Mouse (Mus musculus) kidney, adult 9 months (tissue): ENCODE results near the gene 6430548M08Rik.
A peak's percentile ranks its signal among the peaks of the same experiment; 100 is the strongest.

Experiments
- DNase-seq: peaks from one replicate; pipeline ENCODE4 v3.0.0; 2022

The 6430548M08Rik gene

DNA sequence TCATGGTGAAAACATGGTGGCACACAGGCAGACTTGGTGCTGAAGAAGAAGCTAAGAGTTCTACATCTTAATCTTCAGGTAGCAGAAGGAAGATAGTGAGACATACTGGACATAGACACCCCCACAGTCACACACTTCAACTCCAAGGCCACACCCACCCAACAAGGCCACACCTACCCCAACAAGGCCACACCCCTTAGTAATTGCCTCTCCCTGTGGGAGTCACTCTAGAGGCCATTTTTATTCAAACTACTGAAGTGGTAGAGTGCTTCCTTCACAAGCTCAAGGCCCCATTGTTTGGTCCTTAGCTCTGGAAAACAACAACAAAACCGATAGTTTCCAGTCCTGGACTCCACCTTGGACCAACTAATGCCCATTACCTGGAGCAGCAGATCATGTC lies 32.1 kb downstream of the 6430548M08Rik start:
- DNase-seq: no peak

DNA sequence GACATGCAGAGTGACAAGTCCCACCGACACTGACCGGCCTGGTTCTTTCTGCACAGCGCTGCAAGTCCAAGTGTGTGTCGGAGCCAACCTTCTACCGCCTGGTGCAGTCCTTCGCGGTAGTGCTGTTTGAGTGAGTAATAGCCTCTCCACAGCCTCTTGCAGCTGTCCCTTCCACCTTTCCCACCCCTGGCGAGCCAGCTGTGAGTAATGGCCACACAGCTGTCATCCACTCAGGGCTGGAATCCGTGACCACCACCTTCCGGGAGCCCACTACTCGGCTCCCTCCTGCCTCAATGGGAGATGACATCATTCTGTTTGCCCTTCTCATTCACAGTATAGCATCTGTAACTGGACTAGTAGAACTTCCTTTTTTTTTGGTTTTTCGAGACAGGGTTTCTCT lies 36.1 kb downstream of the 6430548M08Rik start:
- no peak for DNase-seq

DNA sequence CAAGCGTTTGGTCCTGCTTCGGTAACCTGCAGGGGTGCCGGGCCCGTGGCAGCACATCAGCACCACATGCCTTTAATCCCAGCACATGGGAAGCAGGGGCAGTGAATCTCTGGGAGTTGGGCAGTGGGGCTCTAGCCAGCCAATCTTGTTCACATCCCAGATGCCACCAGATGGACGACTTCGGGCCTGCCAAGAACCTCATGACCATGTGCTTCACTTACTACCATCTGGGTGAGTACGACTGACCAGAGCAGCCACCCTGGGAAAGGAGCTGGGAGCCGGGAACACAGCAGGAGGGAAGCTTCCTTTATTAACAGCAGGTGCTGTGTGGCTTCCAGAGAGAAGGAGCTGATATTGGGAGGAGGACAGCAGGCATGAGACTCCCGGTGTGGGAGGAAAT lies 37.2 kb downstream of the 6430548M08Rik start:
- DNase-seq: no peak

DNA sequence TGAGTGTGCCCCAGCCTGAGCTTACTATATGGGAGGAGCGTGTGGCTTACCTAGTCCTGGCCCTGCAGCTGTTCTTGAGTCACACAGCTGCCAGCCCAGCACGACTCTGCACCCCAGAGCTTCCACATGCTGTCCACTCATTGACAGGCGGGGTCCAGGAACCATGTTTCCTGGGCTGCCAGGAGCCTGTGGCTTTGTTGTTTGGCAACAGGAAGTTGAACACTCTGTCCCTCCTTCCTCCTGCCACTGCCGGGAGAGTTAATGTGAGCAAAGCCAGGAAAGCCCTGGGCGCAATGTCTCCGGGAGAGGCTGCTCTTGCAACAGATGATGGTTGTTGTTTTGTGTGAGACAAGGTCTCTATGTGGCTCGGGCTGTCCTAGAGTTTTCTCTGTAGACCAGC lies 38.7 kb downstream of the 6430548M08Rik start:
- no peak for DNase-seq

DNA sequence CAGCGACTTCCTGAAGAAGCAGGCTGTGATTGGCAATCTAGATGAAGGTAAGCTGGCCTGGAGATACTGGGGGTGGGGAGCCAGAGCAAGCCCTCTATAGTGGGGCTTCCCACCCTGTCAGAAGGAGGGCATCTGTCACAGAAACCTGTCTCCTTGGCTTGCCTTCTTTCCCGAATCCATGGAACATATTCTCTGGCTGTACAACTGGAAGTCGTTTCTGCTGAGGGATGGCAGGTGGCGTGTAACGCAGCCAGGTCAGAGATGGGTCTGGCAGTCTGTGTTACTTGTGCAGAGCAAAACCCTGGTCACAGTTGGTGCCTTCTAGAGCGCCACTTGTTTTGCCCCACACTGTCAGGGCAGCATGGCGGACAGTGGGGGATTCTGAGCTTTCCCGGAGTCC lies 46.4 kb downstream of the 6430548M08Rik start:
- DNase-seq: no peak

DNA sequence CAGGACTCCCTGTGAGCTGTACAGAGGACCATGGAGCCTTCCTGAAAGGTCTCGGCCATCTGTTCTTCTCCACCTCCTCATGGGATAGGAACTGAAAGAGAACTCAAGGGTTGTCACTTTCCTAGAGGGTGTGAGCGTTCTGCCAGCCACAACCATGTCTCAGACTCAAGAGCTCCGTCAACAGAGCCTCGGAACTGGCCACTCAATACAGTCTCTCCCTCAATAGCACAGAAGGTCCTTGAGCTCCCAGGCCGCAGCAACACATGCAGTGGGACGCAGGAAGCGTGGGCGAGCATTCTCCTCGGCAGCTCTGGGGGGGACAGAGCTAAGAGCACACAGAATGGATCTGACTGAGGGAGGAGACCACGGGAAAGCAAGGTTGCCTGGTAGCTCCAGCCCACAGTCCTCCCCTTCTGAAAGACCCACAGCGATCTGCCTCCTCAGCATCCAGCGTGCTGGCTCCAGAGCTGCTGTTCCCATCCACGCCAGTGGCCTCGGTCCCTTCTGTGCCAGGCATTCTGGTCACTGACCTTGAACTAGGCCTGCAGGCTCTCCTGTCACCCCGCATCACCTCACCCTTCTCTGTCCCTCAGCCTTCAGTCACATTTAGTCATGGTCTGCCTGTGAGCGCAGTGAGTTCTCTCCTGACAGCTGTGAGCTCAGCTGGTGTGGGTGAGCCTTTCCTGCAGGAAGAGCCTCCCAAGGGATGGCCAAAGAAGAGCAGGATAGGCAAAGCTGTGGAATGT lies 47.9 kb downstream of the 6430548M08Rik start:
- DNase-seq: no peak

DNA sequence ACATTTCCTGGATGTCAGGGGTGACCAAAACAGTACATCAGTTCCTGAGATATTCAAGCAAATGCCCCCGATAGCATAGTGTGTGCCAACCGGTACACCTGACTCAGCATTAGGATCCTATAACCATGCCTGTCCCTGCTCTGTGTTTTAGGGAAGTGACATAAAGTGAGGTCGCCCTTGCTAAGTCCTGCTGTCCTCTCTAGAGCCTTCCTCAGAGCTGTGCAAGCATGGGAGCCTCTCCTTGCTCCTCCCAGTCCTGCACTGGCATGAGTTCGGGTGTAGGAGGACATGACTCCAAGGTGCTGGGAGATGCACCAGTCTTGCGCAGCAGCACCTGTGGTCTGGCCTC lies 48.4 kb downstream of the 6430548M08Rik start:
- DNase-seq: no peak

DNA sequence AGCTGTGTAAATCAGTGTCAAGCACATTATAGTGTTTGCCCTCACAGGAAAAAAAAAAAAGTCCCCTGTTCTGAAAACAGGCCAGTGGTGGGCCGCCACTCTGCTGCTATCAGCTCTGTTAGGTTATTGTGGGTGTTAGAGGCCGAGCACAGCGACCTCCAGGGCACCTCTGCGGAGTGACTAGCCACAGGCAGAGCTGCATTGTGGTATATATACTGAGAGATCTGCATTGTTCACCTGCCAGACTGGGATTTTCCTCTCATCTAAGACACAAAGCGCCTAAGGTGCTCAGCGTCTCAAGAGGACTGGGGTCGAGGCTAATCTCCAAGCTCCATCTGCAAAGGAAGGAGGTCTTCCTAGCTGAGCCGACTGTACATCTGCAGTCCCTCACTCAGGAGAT lies 49.4 kb downstream of the 6430548M08Rik start:
- no peak for DNase-seq

DNA sequence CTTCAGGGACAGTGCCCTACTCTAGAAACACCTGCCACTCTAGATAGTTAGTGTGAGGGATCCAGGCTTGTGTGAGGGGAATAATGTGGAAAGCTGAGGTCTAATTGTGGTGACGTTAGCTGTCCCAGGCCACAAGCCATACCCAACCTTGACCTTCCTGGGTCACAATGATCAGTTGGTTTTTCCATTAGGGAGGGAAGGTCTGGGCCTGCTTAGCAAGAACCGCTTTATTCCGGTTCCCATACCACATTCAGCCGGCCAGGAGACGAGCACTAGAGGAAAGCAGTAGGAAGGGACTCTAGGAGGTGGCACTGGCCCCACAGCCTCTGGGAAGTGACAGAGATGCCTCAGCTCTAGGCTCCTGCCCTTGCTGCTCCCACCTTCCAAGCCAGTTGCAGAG lies 50.1 kb downstream of the 6430548M08Rik start:
- peak; percentile 58 for DNase-seq

DNA sequence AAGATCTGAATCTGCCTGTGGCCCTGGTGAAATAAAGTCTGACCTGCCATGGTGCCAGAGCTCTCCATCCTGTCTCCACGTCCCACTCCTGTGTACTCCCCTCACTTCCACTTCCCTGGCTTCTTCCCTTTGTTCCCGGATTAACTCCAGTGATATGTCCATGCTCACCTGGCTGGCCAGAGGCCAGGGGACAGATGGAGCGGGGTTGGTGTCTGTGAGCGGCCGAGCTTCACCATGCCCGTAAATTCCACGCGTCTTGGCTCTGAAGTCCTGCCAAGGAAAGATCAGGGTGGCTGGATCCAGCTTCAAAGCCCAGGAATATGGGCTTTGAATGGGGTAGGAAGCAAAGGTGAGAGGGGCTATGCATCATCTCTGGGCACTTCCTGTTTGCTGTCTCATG lies 53.2 kb downstream of the 6430548M08Rik start:
- no peak for DNase-seq

DNA sequence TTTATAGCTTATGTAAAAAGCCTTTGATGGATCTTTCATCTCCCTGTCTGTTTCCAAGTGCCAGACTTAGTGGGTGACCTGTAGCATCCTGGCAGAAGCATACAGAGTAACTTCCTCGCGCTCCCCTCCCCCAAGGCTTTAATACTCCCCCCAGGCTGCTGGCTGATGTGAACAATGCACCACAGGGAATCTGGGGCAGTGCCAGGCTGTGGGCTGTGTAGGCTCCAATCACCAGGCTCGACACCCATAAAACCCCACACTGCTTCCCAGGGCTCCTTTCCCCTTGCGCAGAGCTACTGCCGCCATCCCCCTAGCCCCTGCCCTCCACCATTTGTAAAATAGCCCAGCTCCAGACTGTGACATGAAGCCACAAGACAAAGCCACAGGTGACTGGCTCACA lies 53.9 kb downstream of the 6430548M08Rik start:
- DNase-seq: no peak

DNA sequence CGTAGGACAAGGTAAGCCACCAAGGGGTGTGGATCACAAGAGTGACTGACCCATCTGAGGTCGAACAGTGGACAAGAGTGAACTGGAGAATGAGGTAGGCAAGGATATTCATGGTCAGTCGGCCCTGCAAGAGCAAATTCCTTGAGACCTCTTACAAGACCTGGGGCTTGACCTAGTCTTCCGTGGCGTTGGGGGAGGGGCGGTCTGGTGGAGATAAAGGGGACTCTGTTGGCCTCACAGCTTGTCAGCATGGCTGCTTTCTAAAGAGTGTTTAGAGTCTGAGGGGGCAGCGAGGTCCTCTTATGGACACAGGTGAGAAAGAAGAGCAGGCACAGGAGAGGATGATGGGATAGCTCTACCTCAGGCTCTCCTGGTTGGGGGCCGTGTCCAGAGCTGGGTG lies 55.2 kb downstream of the 6430548M08Rik start:
- DNase-seq: no peak

DNA sequence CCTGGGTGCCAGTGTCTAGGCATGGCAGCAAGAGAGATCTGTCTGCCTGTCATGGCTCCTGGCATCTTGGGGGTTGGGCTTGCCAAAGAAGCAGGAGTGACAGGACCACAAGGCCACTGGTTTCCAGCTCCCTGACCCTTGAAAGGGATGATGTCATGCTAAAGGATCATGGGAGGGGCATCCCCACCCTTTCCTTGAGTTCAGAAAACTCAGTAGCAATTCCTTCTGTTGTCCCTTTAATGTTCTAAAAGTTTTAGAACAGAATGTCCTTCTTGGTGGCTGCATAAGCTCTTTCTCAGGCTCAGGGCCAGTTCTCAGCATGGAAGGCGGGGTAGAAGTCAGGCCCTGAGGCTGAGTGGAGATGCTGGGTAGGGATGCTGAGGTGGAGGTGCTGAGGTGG lies 59.2 kb downstream of the 6430548M08Rik start:
- DNase-seq: no peak

DNA sequence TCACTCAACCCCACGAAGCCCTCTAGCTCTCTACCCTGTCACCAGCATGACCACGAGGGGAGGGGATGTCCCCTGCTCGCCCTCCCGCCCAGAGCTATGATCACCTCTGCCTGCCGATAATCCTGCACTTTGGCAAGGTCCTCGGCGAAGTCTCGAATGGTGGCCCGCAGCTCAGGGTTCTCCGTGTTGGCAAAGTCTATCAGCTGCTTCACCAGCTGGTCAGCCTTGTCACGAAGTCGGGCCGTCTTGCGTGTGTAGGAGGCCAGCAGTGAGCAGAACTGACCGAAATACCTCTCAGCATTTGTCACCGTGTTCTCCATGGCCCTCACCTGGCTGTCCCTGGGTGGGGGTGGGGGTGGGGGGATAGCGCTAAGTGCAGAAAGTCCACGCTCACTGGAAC lies 60.7 kb downstream of the 6430548M08Rik start:
- no peak for DNase-seq

DNA sequence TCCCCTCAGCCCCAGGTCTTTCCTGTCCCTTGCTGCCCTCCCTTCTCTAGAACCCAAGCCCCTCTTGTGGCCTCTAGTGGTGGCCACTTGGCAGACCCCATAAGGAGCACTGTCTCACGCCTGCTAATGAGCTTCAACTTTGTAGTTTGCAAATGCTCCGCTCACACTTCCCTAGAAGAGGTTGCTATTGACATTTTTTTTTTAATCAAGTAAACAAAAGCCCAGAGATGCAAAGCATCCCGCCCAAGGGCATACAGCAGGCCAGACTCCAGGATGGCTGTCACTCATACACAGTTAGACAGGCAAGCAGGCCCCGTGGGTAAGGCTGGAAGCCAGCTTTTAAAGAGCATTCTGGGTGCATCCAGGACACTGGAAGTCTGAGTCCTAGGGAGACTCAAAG lies 62.7 kb downstream of the 6430548M08Rik start:
- no peak for DNase-seq

DNA sequence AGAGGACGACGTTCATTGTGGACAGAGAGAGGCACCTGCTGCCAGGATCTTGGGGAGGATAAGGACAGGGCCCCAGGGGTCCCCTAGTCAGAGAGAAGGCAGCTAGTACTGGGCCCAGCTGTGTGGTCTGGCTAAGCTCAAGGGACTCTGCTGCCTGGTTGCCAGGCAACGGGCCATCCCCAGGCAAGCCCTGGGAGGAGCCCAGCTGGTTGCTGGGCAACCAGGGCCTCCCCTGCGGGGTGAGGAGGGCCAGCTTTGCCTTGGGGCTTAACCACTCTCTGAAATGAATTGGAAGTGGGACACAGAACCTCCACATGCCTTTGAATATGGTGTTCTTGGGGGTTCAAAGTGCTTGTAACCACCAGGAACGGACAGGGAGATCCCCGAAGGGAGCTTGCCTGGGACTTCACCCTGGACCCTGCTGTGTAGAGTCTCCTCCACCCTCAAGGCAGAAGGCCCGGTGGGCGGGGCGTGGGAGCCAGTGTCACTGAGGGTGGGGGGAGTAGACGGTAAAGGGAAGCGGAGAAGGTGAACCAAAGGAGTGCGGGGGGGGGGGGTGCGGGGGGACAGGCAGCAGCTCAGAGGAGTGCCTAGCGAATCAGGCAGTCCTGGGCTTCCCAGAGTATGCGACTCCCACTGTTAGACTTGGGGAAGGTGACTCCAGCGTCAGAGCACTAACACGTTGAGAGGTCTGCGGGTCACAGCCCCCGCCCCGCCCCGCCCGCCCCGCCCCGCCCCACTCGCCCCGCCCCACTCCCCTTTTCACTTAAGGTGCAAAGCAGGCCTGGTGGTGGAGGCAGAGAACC lies 63.6 kb downstream of the 6430548M08Rik start, which contains the start of gene Fam92b:
Gene Fam92b, minus strand, starts transcription at position 149 of the 806 bp plus-strand sequence.
- DNase-seq: no peak

DNA sequence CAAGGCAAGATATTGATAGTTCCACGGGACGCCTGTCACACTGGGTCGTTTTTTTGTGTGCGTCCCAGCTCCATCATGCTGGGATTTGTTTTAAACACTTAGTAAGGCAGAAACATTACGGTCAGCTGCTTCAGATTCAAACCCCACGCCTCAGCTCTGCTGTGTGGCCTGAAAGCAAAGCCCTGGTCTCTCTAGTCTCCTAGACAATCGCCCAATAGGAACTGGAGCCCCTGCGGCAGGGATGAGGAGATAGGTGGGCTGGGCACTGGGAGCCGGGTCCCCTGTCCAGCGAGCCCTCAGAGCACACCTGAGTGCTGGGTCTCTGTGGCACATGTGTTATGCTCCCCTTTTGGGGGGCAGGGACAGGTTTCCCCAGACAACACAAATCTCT lies 64.2 kb downstream of the 6430548M08Rik start:
- no peak for DNase-seq

DNA sequence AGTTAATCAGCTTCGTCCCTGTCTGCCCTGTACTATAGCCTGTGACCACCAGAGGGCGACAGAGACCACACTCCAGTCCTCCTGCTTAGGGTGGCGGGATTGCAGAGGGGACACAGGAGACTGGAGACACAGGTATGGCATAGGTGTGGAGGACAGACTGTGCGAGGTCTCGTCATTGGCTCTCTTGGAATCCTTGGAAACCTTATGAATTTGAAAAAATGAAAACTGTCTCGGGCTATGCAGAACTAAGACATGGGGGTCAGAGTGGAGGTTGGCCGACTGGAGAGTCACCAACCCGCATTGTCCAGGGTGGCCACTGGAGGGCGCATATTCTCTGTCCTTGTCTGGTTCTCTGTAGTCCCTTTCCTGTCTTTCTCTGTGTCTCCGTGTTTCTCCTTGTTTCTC lies 65.1 kb downstream of the 6430548M08Rik start:
- DNase-seq: peak; percentile 92

DNA sequence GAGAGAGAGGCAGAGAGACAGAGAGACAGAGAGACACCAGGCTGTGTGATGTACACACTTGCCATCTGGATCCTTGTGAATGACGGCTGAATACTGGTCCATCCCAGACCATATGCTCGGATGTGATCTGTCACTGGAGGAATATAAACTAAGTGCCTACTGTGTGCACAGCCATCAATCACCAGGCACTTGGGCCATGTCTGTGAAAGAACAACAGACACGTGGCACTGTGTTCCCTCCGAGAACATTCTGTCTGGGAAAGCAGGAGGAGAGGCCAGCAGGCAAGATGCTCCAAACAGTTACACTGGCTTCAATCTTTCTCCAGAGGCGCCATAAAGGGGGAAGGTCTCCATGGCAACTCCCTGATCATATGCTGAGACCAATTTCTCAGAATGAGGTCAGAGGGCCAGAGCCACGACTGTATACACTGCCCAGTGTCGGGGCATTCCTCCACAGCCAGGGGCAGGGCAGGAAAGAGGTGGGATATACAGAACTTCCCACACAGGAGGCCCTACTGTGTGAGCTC lies 66.6 kb downstream of the 6430548M08Rik start:
- no peak for DNase-seq

DNA sequence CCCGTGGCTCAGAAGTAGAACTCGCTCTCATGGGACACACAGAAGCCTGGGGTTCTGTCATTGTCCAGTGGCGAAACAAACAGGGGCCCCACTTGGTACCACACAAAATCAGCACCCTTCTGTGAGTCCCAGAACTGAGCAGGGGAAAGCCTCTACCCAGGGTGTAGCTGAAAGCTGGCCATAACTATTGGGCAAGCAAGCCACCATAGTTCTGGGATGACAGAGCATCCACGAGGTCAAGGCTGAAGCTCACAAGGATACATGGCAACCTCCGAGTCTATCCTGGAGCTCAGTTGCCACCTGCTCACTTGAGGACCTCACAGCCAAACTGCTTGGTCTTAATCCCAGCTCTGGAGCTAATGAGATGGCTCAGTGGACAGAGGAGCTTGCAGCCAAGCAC lies 67.3 kb downstream of the 6430548M08Rik start:
- DNase-seq: no peak

DNA sequence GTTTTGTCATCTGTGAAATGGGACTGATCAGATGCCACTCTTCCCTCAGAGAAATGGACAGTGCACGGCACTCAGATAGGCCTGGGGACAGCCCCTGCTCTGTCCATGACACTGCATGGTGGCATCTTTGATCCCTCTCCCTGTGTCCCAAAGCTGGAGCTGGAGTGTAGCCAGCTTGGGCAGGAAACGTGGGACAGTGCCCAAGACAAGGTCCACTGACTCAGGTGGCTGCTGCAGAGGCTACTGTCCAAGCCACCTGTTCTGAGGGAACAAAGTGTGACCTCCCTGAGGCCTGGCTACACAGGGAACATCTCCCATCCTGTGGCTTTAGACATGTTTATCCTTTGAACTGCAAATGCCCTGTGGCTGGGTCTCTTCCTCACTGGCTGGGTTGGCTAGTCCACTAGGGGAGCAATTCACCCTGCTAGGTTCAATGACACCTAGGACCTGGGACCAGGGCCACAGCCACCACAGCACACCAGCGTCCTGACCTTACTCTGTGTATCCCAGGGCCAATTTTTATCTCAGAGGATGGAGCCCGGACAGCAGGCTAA lies 68.0 kb downstream of the 6430548M08Rik start:
- DNase-seq: no peak

DNA sequence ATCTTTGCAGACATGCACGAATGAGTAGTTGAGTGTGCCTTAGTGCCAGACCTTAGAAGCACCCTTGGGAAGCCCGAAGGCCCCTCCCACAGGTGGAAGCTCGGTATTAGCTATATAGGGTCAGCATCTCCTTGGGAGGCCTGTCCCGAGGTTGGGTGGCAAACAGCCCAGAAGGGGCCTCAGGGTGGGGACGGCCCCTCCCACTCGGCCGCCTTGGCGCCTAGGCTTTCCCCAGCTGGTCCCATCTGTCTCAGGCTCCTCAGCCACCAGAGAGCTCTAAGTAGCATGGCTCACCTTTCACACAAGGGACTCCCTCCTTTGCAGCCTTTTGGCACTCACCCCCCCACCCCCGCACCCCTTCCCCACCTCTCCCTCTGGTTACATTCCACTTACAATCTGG lies 70.4 kb downstream of the 6430548M08Rik start:
- no peak for DNase-seq

DNA sequence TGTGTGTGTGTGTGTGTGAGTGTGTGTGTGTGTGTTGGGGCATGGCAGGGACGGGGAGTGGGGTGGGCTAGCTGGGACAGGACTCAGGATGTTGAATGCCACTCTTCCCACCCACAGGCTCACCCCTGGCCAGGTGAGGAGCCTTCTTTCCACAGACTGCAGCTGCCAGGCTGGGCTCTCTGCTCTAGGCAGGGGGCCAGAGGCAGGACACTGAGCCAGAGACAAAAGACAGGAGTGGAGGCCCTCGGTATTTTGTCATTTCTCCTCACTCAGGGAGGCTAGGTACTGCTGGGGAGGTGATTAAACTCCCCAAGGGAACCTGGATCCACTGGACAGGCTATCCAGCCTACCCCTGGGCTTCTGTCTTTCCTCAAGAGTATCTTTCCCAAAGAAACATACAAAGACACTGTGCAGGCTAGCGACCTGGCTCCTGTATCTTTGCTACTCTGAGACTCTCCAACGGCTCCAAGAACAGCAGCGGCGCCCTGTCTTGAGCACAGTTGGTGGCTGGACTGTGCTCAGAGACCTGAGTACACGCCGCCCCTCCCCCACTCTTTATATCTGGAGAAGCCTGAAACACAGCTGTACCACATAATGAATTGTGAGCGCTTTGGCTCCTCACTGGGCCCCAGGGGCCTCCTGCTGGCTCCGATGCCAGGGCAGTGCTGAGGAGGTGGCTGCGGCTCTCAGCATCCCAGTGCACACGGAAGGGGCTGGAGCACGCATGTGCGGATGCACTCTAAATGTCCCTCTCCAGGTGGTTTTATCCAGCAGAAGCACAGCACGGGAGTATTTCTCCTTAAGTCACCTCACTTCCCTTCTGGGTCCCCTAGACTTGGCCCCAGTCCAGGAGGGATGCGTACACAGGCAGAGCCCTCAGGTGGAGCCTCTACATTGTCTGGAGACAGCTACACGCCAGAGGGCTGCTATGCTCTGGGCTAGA lies 71.2 kb downstream of the 6430548M08Rik start:
- DNase-seq: no peak
